Mouse (Mus musculus) gastrocnemius, adult 2 months (tissue): ENCODE measurements around the gene Tulp1. TPM values are rescaled to one million over a fixed set of nuclear protein-coding genes. Genes with fewer than 3 reads are reported as not detected.
A peak's percentile ranks its signal among the peaks of the same experiment; 100 is the strongest.
"Not testable (repeated sequence)": the region's sequence is repeated elsewhere in the genome, so short reads cannot be mapped to it uniquely, and the experiment has no call there.

Experiments used
- DNase-seq: peaks from one replicate; pipeline ENCODE4 v3.0.0; 2022
- H3K27ac ChIP-seq: fragments of 200-600 bp; 2 replicates; pipeline ENCODE4 v1.8.1; 2022; ENCODE audit warnings: mild to moderate bottlenecking
- H3K4me3 ChIP-seq: fragments of 200-600 bp; 2 replicates; pipeline ENCODE4 v1.8.1; 2022; ENCODE audit warnings: mild to moderate bottlenecking, moderate library complexity
- CTCF ChIP-seq: fragments of 200-600 bp; IDR thresholded peaks from 2 replicates; pipeline ENCODE4 v1.8.1; 2022; ENCODE audit warnings: antibody characterized with exemption, mild to moderate bottlenecking, moderate library complexity
- intact Hi-C: fragments of 180-260 bp; cut with DNase I; formaldehyde crosslinking; loops from one replicate; pipeline ENCODE4 v1.15.1; 2025
- total RNA-seq, 2 experiments: library from RNA; stranded (reverse); gene quantifications; 2 replicates each; pipeline ENCODE4 v1.2.3; 2021

Tulp1 gene
- total RNA-seq, 2 experiments from 2014 or later: not detected

DNA sequence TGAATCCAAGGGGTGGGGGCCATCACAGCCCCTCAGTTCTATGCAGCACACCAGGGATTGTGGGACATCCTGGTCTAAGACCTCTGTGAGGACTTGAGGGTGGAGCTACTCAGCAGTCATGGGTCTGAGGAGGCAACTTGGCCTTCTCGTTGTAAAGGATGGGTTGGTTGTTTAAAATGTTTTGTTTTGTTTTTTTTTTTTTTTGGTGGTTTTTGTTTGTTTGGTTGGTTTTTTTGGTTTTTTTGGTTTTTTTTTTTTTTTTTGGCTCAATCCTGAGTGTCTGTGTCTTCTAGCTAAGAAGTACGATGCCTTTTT lies 34.8 kb downstream of the Tulp1 start:
- TF ChIP-seq CTCF: no peak
- intact Hi-C loops: loop anchor here (2.0 kb wide), 1 partner anchor 21 kb away; the partner anchor contains the start of gene Tead3
- Histone ChIP-seq H3K27ac (peak overlapping the region; percentile 88; the same call in 1 of the 2 replicates), H3K4me3 (peak overlapping the region; percentile 86)
- no peak for DNase-seq

DNA sequence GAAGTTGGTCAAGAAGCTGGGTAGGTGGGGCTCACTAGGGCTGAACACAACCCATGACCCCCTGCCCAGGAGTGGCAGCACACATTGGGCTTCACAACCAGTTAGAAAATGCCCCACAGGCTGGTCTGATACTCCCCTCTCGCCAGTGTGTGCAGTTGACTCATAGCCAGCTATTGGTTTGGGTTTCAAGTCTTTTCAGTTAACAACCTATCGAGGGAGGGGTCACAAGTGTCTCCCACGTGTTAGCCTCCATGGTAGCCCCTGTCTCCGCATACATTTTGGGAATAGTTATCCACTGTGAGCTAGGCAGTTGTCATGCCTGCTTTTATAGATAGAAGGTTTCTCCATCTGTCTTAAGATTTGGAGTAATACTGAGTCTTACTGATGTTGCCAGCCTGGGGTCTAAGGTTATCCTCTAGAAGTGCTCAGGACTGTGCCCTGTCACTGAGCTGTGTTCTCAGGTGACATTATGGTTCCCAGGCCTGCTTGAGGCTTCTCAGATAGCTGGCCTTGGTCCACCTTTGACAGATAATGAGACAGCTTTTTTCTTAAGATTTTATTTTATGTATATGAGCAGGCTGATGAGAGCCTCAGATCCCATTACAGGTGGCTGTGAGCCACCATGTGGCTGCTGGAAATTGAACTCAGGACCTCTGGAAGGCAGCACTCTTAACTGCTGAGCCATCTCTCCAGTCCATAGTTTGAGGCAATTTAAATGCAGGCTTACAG lies 35.4 kb downstream of the Tulp1 start:
- Histone ChIP-seq H3K4me3 (peak overlapping the region; percentile 86), H3K27ac (peak overlapping the region; percentile 88)
- intact Hi-C loops: loop anchor here (2.0 to 5.0 kb wide), 2 partner anchors 21 to 102 kb away; partner anchors contain the start of gene Tead3
- no peak for DNase-seq
- TF ChIP-seq CTCF: no peak

GRCm38 (mm10) chr17:28328946-28329345 lies 36.1 kb downstream of the Tulp1 start:
- Histone ChIP-seq H3K27ac (peak overlapping the region; percentile 88), H3K4me3 (peak overlapping the region; percentile 86)
- intact Hi-C loops: loop anchor here (1.0 to 5.0 kb wide), 2 partner anchors 38 to 102 kb away; no protein-coding TSS in a partner anchor
- no peak for TF ChIP-seq CTCF
- DNase-seq: no peak

- peak; percentile 94 for TF ChIP-seq CTCF
- intact Hi-C loops: loop anchor here (1.0 to 5.0 kb wide), 2 partner anchors 39 to 101 kb away; no protein-coding TSS in a partner anchor
- Histone ChIP-seq H3K27ac (peak within 1 kb of the TSS; percentile 88), H3K4me3 (peak within 1 kb of the TSS; percentile 86)
- peak; percentile 98 for DNase-seq
These were observed 36.6 kb downstream of the Tulp1 start, which contains the start of gene Rpl10a for GRCm38 (mm10) chr17:28328366-28328928. TSS of gene Rpl10a (plus strand) at chr17:28328471.

GRCm38 (mm10) chr17:28327673-28328325 lies 37.2 kb downstream of the Tulp1 start:
- DNase-seq: no peak
- peak overlapping the region; percentile 88 for H3K27ac ChIP-seq
- TF ChIP-seq CTCF: no peak
- peak overlapping the region; percentile 86 for H3K4me3 ChIP-seq
- intact Hi-C loops: loop anchor here (1.0 to 5.0 kb wide), 2 partner anchors 40 to 100 kb away; no protein-coding TSS in a partner anchor

DNA sequence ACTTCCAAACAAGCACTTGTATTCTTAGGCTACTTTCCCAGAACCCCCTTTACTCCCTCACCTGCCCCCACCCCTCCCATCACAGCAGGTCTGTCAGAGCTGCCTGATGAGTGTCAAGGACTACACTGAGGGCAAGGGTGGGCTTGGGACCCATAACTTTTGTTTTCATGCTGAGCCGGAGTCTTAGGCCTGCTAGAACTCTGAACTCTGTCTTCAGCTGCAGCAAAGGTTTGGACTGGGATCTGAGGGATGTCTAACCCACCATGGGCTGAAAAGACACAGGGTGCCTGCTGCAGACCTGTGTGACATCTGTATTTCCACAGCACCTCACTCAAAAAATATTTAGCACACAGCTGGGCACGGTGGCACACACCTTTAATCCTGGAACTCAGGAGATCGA lies 38.1 kb downstream of the Tulp1 start:
- intact Hi-C loops: loop anchor here (5.0 kb wide), 1 partner anchor 100 kb away; no protein-coding TSS in a partner anchor
- no peak for DNase-seq
- Histone ChIP-seq H3K27ac (peak overlapping the region; percentile 88), H3K4me3 (no peak overlapping the region)
- no peak for TF ChIP-seq CTCF

DNA sequence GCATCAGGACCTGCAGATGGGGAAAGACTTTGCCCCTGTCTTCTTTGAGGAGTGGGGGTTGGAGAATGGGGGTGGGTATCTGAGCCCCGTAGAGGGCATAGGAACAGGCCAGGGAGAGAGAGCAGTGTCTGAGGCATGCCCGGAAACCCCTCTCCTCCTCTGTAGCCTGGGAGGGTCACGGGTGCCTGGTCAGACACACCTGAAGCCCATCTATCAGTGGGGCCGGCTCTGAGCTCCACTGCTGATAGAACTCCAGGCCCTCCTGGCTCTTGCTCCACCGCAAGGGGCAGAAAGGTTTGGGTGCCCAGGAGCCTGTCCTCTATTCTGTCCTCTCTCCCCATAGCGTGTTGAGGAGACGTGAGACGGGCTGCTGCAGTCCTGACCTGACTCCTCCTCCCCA lies 39.3 kb downstream of the Tulp1 start:
- no peak overlapping the region for H3K4me3 ChIP-seq
- H3K27ac ChIP-seq: no peak overlapping the region
- intact Hi-C loops: loop anchor here (5.0 kb wide), 1 partner anchor 98 kb away; no protein-coding TSS in a partner anchor
- DNase-seq: no peak
- no peak for TF ChIP-seq CTCF

DNA sequence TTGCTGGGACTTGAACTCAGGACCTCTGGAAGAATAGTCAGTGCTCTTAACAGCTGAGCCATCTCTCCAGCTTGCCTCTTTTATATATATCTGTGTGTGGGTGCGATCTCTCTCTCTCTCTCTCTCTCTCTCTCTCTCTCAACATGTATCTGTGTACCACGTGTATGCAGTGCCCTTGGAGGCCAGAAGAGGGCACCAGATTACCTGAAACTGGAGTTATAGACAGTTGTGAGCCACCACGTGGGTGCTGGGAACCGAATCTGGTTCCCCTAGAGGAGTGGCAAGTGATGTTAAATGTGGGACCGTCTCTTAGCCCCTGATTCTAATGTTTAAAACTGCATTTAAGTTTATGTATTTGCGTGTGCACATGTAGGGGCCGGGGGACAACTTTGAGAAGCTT lies 40.6 kb downstream of the Tulp1 start:
- TF ChIP-seq CTCF: peak; percentile 15; the same call in 1 of the 2 replicates
- intact Hi-C loops, H3K4me3 ChIP-seq, DNase-seq, H3K27ac ChIP-seq: not testable (repeated sequence)

- TF ChIP-seq CTCF: no peak
- no peak for DNase-seq
- Histone ChIP-seq H3K27ac (peak overlapping the region; percentile 54; the same call in 1 of the 2 replicates), H3K4me3 (no peak overlapping the region)
- intact Hi-C loops: no loop called here
These were observed 41.2 kb downstream of the Tulp1 start for GRCm38 (mm10) chr17:28323786-28324185.

DNA sequence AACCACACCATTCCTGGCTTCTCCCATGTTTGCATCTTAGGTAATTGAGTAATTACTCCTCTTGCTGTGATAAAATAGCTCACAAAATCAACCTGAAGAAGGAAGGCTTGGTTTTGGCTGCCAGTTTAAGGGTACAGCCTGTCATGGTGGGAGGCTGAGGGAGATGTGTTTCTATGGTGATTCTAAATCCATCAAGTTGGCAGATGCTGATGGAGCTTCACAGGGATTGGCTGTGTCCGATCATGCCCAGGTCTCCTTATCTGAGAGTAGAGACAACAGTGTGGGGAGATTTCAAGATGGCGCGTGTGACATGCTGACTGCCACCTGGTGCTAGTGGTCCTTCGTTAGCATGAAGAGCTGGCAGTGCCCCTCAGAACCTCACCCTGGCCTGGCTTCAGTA lies 43.3 kb downstream of the Tulp1 start:
- Histone ChIP-seq H3K27ac (no peak overlapping the region), H3K4me3 (no peak overlapping the region)
- no peak for TF ChIP-seq CTCF
- intact Hi-C loops: no loop called here
- DNase-seq: no peak

GRCm38 (mm10) chr17:28317725-28318124 lies 47.3 kb downstream of the Tulp1 start:
- no peak for TF ChIP-seq CTCF
- H3K4me3 ChIP-seq: no peak overlapping the region
- H3K27ac ChIP-seq: no peak overlapping the region
- no peak for DNase-seq
- intact Hi-C loops: no loop called here

GRCm38 (mm10) chr17:28317091-28317490 lies 47.9 kb downstream of the Tulp1 start:
- no peak for TF ChIP-seq CTCF
- Histone ChIP-seq H3K4me3 (no peak overlapping the region), H3K27ac (no peak overlapping the region)
- no peak for DNase-seq
- intact Hi-C loops: no loop called here

GRCm38 (mm10) chr17:28316476-28316875 lies 48.5 kb downstream of the Tulp1 start:
- TF ChIP-seq CTCF: peak; percentile 2; the same call in 1 of the 2 replicates
- H3K27ac ChIP-seq: no peak overlapping the region
- H3K4me3 ChIP-seq: no peak overlapping the region
- intact Hi-C loops: no loop called here
- no peak for DNase-seq
